Mouse (Mus musculus) heart, postnatal 0 days (tissue): Measurements from ENCODE around the gene Rrp8.

Source experiments
- CTCF ChIP-seq: IDR thresholded peaks from 2 replicates; pipeline ENCODE4 v1.5.1; 2016; ENCODE audit warnings: antibody characterized with exemption, control low read depth, low read depth
- EP300 ChIP-seq: IDR thresholded peaks from 2 replicates; pipeline ENCODE4 v1.6.1; 2016; ENCODE audit warnings: antibody characterized with exemption, low read depth

- TF ChIP-seq CTCF (no peak), EP300 (no peak)
Measured at GRCm38 (mm10) chr7:105776026-105776425, 38.8 kb upstream of the Rrp8 start.
